Mouse (Mus musculus) kidney, adult 2 months (tissue): ENCODE measurements around the gene C1qtnf7.

ENCODE experiments used
- CTCF ChIP-seq: fragments of 200-500 bp; conservative IDR thresholded peaks from 2 replicates; pipeline ENCODE4 v1.5.1; 2011; ENCODE audit warnings: low read depth, mild to moderate bottlenecking, control low read depth, low read length, moderate library complexity, mixed read lengths; ENCODE audit not compliant: insufficient read depth, insufficient read length
- POLR2A ChIP-seq: fragments of 200-500 bp; IDR thresholded peaks from one replicate; pipeline ENCODE4 v1.6.1; 2011; ENCODE audit warnings: low read depth, low read length, control low read depth

DNA sequence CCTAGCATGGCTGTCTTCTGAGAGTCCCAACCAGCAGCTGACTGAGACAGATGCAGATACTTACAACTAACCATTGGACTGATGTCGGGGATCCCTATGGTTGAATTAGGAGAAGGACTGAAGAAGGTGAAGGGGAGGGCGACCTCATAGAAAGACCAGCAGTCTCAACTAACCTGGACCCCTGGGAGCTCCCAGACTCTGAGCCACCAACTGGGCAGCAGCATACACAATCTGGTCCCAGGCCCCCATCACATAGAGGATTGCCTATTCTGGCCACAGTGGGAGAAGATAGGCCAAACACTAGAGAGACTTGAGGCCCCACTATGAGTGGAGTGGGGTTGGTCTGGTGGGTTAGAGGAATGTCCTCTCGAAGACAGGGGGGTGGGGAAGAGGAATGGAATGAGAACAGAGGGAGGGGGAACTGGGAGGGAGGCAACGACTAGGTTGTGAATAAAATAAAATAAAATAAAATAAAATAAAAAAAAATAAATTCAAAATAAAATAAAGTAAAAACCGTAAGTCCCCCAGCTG is 118.8 kb downstream of the C1qtnf7 start:
- no peak for TF ChIP-seq CTCF
- TF ChIP-seq POLR2A = no peak
